Mouse (Mus musculus) embryonic fibroblast, embryonic 13.5 days (primary cell): ENCODE data around the gene Elac2. TPM values are rescaled to one million over a fixed set of nuclear protein-coding genes. Genes with fewer than 3 reads are reported as not detected.

Experiments used
- H3K27ac ChIP-seq: 2 replicates; pipeline ENCODE4 v1.5.1; 2012; ENCODE audit warnings: low read length, control low read depth, inconsistent platforms; ENCODE audit not compliant: insufficient read depth
- H3K4me1 ChIP-seq: 2 replicates; pipeline ENCODE4 v1.6.1; 2011; ENCODE audit warnings: low read length; ENCODE audit not compliant: control insufficient read depth, insufficient read depth
- H3K4me3 ChIP-seq: 2 replicates; pipeline ENCODE4 v1.5.1; 2011; ENCODE audit warnings: mild to moderate bottlenecking, control low read depth, low read length; ENCODE audit not compliant: insufficient read depth
- CTCF ChIP-seq: IDR thresholded peaks from 2 replicates; pipeline ENCODE4 v1.5.1; 2011; ENCODE audit warnings: mild to moderate bottlenecking, control low read depth, low read length, moderate library complexity, borderline replicate concordance; ENCODE audit not compliant: insufficient read depth
- POLR2A ChIP-seq: IDR thresholded peaks from 2 replicates; pipeline ENCODE4 v1.6.1; 2011; ENCODE audit warnings: low read depth, mild to moderate bottlenecking, control low read depth, low read length, moderate library complexity
- polyA plus RNA-seq: library from polyadenylated mRNA; stranded (reverse); fragments of >200 nt; gene quantifications from 2 replicates; pipeline ENCODE4 v1.2.4, GENCODE M21; 2011; ENCODE audit warnings: low read depth; ENCODE audit not compliant: missing spikeins, insufficient read length

Gene Elac2
- polyA plus RNA-seq, 1 experiment, result 13.9 TPM

- Histone ChIP-seq H3K27ac (no peak overlapping the region), H3K4me1 (peaks cover 5% of the 10 kb centered on the region; the same call in 1 of the 2 replicates), H3K4me3 (no peak overlapping the region)
- TF ChIP-seq CTCF (no peak), POLR2A (no peak)
Observed at GRCm38 (mm10) chr11:64971471-64971988, 7.3 kb upstream of the Elac2 start.

DNA sequence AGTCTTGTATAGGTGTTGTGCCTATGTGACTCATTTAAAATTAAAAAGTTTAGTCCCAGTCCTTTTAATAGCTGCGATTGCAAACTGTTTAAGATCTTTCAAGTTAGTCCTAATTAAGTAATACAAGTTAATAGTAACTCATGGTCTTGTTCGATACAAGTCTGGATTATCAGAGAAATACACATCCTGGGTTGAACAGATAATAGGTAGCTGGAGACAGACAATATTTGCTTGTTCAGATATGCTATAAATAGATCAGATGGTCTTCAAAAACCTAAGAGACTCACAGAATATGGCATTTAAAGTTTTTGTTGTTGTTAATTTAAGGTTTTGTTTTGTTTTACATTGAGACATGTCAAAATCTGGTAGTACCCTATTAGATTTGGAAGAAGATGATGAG lies 6.4 kb upstream of the Elac2 start:
- TF ChIP-seq POLR2A (no peak), CTCF (no peak)

DNA sequence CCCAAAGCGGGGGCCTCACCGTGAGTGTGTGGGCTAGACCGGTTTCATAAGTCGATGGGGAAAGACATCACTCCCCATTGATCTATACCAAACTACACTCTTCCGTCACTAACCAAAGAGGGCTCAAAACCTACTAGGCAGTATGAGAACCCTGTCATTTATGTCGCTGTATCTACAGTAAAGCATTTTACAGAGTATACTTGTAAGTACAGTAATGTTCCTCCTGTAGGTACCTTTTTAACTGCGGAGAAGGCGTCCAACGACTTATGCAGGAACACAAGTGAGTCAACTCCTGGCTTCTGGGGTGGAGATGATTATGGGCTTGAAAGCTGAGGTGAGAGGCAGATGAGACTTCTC lies 629 bp downstream of the Elac2 start:
- peak overlapping the region; percentile 68 for H3K4me3 ChIP-seq
- no peak overlapping the region for H3K27ac ChIP-seq
- H3K4me1 ChIP-seq, result no peaks in the 10 kb centered on the region
- TF ChIP-seq POLR2A (no peak), CTCF (no peak)

More for the DNA sequence above, 6.4 kb upstream of the Elac2 start:
- no peak overlapping the region for H3K27ac ChIP-seq
- peaks cover 5% of the 10 kb centered on the region; the same call in 1 of the 2 replicates for H3K4me1 ChIP-seq
- H3K4me3 ChIP-seq, result no peak overlapping the region

DNA sequence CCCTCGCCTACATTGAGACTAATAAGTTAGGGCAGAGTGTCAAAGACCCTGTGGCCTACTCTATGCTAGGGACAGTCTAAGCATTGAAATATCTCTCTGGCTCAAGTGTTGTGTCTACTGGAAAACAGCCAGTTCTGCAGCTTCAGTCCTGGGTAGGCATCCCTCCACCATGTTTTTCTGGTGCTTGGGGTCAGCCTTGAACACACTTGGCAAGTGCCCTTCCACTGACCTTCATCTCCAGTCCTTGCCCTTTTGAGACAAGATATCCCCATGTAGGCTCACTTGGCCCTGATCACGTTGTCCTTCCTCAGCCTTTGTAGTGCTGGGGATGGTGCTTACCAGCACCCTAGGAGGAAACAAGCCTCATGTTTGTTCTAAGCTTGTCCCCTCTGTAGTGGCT lies 9.7 kb downstream of the Elac2 start:
- no peak for TF ChIP-seq CTCF
- no peak for TF ChIP-seq POLR2A
- no peak overlapping the region for H3K27ac ChIP-seq
- H3K4me3 ChIP-seq, result no peak overlapping the region
- no peaks in the 10 kb centered on the region for H3K4me1 ChIP-seq

DNA sequence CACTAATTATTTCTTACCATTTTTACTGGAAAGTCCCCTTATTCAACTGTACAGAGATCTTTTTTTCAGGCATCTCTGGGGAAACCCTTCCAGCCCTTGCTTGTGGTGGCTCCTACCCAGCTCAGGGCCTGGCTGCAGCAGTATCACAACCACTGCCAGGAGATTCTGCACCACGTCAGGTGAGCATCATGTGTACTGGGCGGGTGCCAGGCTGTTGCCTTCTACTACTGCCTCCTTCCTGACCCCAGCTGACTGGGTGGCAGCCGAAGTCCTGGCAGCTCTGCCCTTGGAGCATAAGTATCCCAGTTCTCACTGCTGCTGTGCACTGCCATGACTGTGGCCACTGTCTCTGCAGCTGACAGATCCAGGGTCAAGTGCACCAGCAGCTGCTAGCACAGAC lies 19.6 kb downstream of the Elac2 start:
- Histone ChIP-seq H3K4me3 (no peak overlapping the region), H3K27ac (no peak overlapping the region), H3K4me1 (no peaks in the 10 kb centered on the region)
- TF ChIP-seq POLR2A (no peak), CTCF (no peak)

DNA sequence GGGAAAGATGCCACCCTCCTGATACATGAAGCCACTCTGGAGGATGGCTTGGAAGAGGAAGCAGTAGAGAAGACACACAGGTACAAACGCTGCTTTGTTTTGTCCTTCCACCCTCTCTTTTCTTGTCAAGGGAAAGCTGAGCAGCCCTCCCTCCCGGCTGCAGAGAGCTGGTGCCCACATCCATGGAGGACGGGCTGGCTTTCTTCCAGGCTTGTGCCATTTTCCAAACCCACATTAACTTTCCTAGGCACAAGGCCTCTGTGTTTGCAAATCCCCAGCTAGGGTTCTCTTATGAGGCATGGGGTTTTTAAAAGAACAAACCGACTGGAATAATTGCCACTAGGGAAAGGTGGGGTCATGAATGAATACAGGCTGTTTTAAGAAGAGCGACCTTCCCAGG lies 20.8 kb downstream of the Elac2 start:
- no peak overlapping the region for H3K27ac ChIP-seq
- no peak overlapping the region for H3K4me3 ChIP-seq
- H3K4me1 ChIP-seq, result no peaks in the 10 kb centered on the region
- TF ChIP-seq POLR2A (no peak), CTCF (no peak)

DNA sequence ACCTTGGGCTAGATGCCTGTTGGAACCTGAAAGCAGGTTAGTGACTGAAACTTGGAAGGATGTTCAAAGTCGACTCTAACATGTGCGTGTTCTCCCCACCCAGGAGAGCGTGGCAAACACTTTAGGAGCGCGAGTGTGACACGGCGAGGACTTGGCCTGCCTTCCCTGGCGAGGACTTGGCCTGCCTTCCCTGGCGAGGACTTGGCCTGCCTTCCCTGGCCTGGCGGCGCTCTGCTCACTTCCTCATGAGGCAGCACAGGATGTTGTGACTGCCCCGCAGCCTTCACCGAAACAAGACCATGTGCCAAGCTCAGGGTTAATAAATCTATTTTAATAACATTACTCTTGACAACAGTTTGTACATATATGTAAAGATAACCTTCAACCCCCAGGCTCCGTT lies 22.9 kb downstream of the Elac2 start:
- no peak for TF ChIP-seq POLR2A
- TF ChIP-seq CTCF, result no peak
- Histone ChIP-seq H3K27ac (no peak overlapping the region), H3K4me3 (no peak overlapping the region), H3K4me1 (no peaks in the 10 kb centered on the region)

DNA sequence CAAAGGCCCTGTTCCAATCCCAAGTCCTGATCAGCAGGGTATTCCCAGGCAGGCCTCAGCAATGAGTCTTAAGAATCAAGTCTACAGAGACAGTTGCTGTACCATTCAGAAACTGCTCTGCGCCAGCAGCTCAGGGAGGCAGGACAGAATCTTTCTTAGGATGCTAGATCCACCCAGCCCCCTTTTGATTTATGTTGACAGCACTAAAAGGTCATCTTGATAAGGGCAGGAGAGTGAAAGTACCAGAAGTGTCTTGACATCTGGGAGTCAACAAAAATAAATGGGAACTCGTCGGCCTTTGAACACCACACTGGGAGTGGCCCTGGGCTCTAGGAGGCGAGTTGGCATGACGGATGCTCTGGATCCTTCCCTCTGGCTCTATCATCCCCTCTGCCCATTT lies 24.8 kb downstream of the Elac2 start:
- Histone ChIP-seq H3K27ac (no peak overlapping the region), H3K4me3 (no peak overlapping the region), H3K4me1 (no peaks in the 10 kb centered on the region)
- no peak for TF ChIP-seq CTCF
- no peak for TF ChIP-seq POLR2A

DNA sequence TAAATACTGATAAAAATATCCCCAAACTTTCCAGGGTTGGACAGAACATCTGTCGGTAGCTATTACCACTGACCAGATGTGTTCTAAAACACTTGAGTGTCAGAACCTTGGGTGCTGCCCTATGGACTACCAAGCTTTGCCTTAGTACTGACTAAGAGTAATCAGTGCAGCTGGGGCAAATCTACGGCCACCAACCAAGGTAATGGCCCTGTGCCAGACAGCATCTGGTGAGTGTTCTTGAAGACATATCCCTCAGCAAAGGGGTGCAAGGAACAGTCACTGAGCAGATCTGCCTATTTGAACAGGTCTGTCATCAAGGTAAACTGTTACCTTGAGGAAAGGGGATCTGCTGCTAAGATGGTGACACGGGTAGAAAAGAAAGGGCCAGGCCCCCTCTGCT lies 26.0 kb downstream of the Elac2 start:
- H3K27ac ChIP-seq, result no peak overlapping the region

DNA sequence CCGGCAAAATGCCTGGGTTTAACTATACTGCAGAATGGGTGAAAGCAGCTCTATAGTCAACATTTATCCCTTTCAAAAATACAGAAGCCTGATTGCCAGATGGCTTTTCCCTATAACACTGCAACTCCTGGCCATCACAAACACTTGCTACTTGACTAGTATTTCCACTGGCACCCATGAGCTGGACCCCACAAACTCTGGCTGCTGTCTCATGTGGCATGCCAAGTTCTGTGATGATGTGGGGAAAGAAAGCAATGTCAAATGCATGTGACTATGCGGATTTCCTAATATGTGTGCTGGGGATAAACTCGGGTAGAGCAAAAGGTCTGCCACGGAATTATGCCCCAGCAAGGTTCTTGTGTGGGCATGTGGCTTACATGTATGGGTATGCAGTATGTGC lies 27.2 kb downstream of the Elac2 start:
- Histone ChIP-seq H3K4me3 (no peak overlapping the region), H3K27ac (no peak overlapping the region), H3K4me1 (no peaks in the 10 kb centered on the region)
- TF ChIP-seq CTCF (no peak), POLR2A (no peak)

More for the DNA sequence above, 26.0 kb downstream of the Elac2 start:
- H3K4me3 ChIP-seq, result no peak overlapping the region
- TF ChIP-seq CTCF, result no peak
- TF ChIP-seq POLR2A, result no peak
- no peaks in the 10 kb centered on the region for H3K4me1 ChIP-seq

- TF ChIP-seq CTCF, result no peak
- TF ChIP-seq POLR2A, result no peak
- no peak overlapping the region for H3K4me3 ChIP-seq
- no peak overlapping the region for H3K27ac ChIP-seq
- no peaks in the 10 kb centered on the region for H3K4me1 ChIP-seq
Observed at GRCm38 (mm10) chr11:65013906-65014305, 35.1 kb downstream of the Elac2 start.
